Mouse (Mus musculus) limb, embryonic 11.5 days (tissue): Measurements from ENCODE around the gene Vmn2r31. TPM values are rescaled to one million over a fixed set of nuclear protein-coding genes. Genes with fewer than 3 reads are reported as not detected.
"Not testable (repeated sequence)": the region's sequence is repeated elsewhere in the genome, so short reads cannot be mapped to it uniquely, and the experiment has no call there.

Experiments used
- ATAC-seq: fragments of 200-750 bp; cut with Nextera tagmentation; 2 replicates; pipeline ENCODE4 v1.8.0; 2017; ENCODE audit warnings: low read depth; ENCODE audit not compliant: insufficient number of reproducible peaks, low FRiP score, low TSS enrichment
- DNase-seq: peaks from one replicate; pipeline ENCODE4 v3.0.0-alpha.2; 2015; ENCODE audit warnings: low spot score
- H3K27ac ChIP-seq: fragments of 300-500 bp; sonication (generic); replicated peaks from 2 replicates; pipeline ENCODE4 v1.5.1; 2014; ENCODE audit warnings: low read depth, mild to moderate bottlenecking, low read length
- H3K27me3 ChIP-seq: fragments of 300-500 bp; sonication (generic); 2 replicates; pipeline ENCODE4 v1.6.1; 2014; ENCODE audit warnings: mild to moderate bottlenecking, low read length, mixed read lengths; ENCODE audit not compliant: control insufficient read depth, insufficient read depth
- H3K36me3 ChIP-seq: fragments of 300-500 bp; sonication (generic); 2 replicates; pipeline ENCODE4 v1.6.1; 2014; ENCODE audit warnings: mild to moderate bottlenecking, low read length, moderate library complexity, mixed read lengths; ENCODE audit not compliant: control insufficient read depth, insufficient read depth
- H3K4me1 ChIP-seq: fragments of 300-500 bp; sonication (generic); 2 replicates; pipeline ENCODE4 v1.6.1; 2014; ENCODE audit warnings: low read length, mixed read lengths; ENCODE audit not compliant: control insufficient read depth, insufficient read depth
- H3K4me2 ChIP-seq: fragments of 300-500 bp; sonication (generic); 2 replicates; pipeline ENCODE4 v1.6.1; 2014; ENCODE audit warnings: low read depth, mild to moderate bottlenecking, moderate library complexity; ENCODE audit not compliant: severe bottlenecking
- H3K4me3 ChIP-seq: fragments of 300-500 bp; sonication (generic); 2 replicates; pipeline ENCODE4 v1.5.1; 2014; ENCODE audit warnings: low read depth, low read length
- H3K9ac ChIP-seq: fragments of 300-500 bp; sonication (generic); 2 replicates; pipeline ENCODE4 v1.6.1; 2014; ENCODE audit warnings: mild to moderate bottlenecking, low read length
- H3K9me3 ChIP-seq: fragments of 300-500 bp; sonication (generic); 2 replicates; pipeline ENCODE4 v1.6.1; 2016; ENCODE audit warnings: low read length; ENCODE audit not compliant: control insufficient read depth
- WGBS: fragments of 180-500 bp; shearing (Covaris S2); extraction: QIAGEN DNeasy Blood & Tissue Kit; methylation state at CpG from one replicate; pipeline ENCODE4 v1.1.7; 2014; 5-methylcytosine and 5-hydroxymethylcytosine counted together
- polyA plus RNA-seq: library from polyadenylated mRNA; unstranded; fragments of >200 nt; fragmentation: Nextera tagmentation; extraction: Ambion mirVana; gene quantifications from 2 replicates; pipeline ENCODE4 v1.2.1, GENCODE M21; 2014

The Vmn2r31 gene
- not detected in 2 replicates for polyA plus RNA-seq

DNA sequence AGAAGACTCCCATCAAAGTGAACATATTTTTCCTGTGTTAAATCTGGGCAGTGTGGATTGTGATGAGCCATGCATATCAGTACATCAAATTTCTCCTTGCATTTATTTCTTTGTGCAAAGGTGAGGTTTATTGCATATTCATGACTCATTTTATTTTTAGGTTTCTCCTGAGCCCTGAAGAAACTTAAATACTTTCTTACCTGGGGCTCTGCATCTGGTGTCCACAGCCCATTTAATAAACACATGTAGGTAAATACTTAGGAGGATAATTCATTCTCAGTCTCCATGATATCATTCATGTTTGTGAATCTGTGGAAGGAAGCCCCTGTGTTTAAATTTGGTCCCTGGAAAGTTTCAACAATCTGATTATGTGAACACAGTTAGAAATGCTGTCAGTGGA, at the start of gene Vmn2r31:
Gene Vmn2r31, minus strand, starts transcription at position 101 of the 400 bp plus-strand sequence.
- not testable (repeated sequence) for H3K4me3 ChIP-seq, H3K4me1 ChIP-seq, H3K36me3 ChIP-seq, H3K4me2 ChIP-seq, H3K27ac ChIP-seq, H3K9ac ChIP-seq, DNase-seq, ATAC-seq, H3K27me3 ChIP-seq, H3K9me3 ChIP-seq

GRCm38 (mm10) chr7:7374431-7374830, 25.1 kb downstream of the Vmn2r31 start, which contains the start of gene Gm45783:
Gm45783 (minus strand) TSS chr7:7374573.
- H3K4me3 ChIP-seq, H3K4me2 ChIP-seq, H3K4me1 ChIP-seq, H3K9ac ChIP-seq, H3K27me3 ChIP-seq, DNase-seq, H3K27ac ChIP-seq, H3K9me3 ChIP-seq, ATAC-seq, H3K36me3 ChIP-seq: not testable (repeated sequence)
- WGBS, result 46% methylated on average over 12 of the region's 12 CpGs

GRCm38 (mm10) chr7:7337509-7337908, 62.0 kb downstream of the Vmn2r31 start, which contains the start of gene Vmn2r30:
Vmn2r30 (minus strand) TSS chr7:7337609.
- no CpG with 5 or more reads among the region's 1 CpGs for WGBS
- not testable (repeated sequence) for ATAC-seq, H3K4me2 ChIP-seq

More at GRCm38 (mm10) chr7:7337509-7337908, 62.0 kb downstream of the Vmn2r31 start, which contains the start of gene Vmn2r30:
- not testable (repeated sequence) for H3K27me3 ChIP-seq, H3K4me1 ChIP-seq, H3K4me3 ChIP-seq, H3K9ac ChIP-seq, H3K27ac ChIP-seq, H3K9me3 ChIP-seq, H3K36me3 ChIP-seq, DNase-seq

Other genes with a start within 250 kb of the Vmn2r31 start
- gene Zfp418, start 228.4 kb downstream of the Vmn2r31 start, polyA plus RNA-seq, result 4.1 and 4.8 TPM in 2 replicates
- gene Zfp772, start 189.7 kb downstream of the Vmn2r31 start, polyA plus RNA-seq, result 11.8 and 12.8 TPM in 2 replicates
- 0.20 and 0.35 TPM in 2 replicates for gene Vmn2r29, start 152.4 kb downstream of the Vmn2r31 start, polyA plus RNA-seq
- 2.5 and 2.6 TPM in 2 replicates for gene Gm45844, start 121.4 kb downstream of the Vmn2r31 start, polyA plus RNA-seq
- 28.5 and 29.8 TPM in 2 replicates for gene Clcn4, start 98.9 kb downstream of the Vmn2r31 start, polyA plus RNA-seq
- gene Vmn2r30, start 62.1 kb downstream of the Vmn2r31 start, polyA plus RNA-seq, result not detected in 2 replicates
- gene Gm45783, start 25.1 kb downstream of the Vmn2r31 start, polyA plus RNA-seq, result not detected in 2 replicates
- gene Vmn2r32, start 80.3 kb upstream of the Vmn2r31 start, polyA plus RNA-seq, result not detected in 2 replicates
- gene Vmn2r33, start 167.1 kb upstream of the Vmn2r31 start, polyA plus RNA-seq, result not detected in 2 replicates